Mouse (Mus musculus) liver, embryonic 12.5 days (tissue): ENCODE measurements around the gene Dennd1a. TPM values are rescaled to one million over a fixed set of nuclear protein-coding genes. Genes with fewer than 3 reads are reported as not detected.

Experiments
- ATAC-seq: fragments of 200-750 bp; cut with Nextera tagmentation; 2 replicates; pipeline ENCODE4 v1.8.0; 2017; ENCODE audit warnings: moderate number of reproducible peaks, mild to moderate bottlenecking, moderate library complexity
- H3K27ac ChIP-seq: fragments of 300-500 bp; sonication (generic); 2 replicates; pipeline ENCODE4 v1.5.1; 2016; ENCODE audit warnings: mild to moderate bottlenecking
- H3K27me3 ChIP-seq: fragments of 300-500 bp; sonication (generic); replicated peaks from 2 replicates; pipeline ENCODE4 v1.6.1; 2016; ENCODE audit warnings: mild to moderate bottlenecking, moderate library complexity
- H3K36me3 ChIP-seq: fragments of 300-500 bp; sonication (generic); 2 replicates; pipeline ENCODE4 v1.6.1; 2016; ENCODE audit warnings: mild to moderate bottlenecking, moderate library complexity
- H3K4me1 ChIP-seq: fragments of 300-500 bp; sonication (generic); 2 replicates; pipeline ENCODE4 v1.6.1; 2016
- H3K4me2 ChIP-seq: fragments of 300-500 bp; sonication (generic); 2 replicates; pipeline ENCODE4 v1.6.1; 2016; ENCODE audit warnings: mild to moderate bottlenecking, moderate library complexity
- H3K4me3 ChIP-seq: fragments of 300-500 bp; sonication (generic); 2 replicates; pipeline ENCODE4 v1.5.1; 2016; ENCODE audit warnings: mild to moderate bottlenecking, moderate library complexity
- H3K9ac ChIP-seq: fragments of 300-500 bp; sonication (generic); 2 replicates; pipeline ENCODE4 v1.6.1; 2016; ENCODE audit warnings: mild to moderate bottlenecking, moderate library complexity
- H3K9me3 ChIP-seq: fragments of 300-500 bp; sonication (generic); replicated peaks from 2 replicates; pipeline ENCODE4 v1.6.1; 2016; ENCODE audit warnings: mild to moderate bottlenecking, moderate library complexity
- WGBS: fragments of 180-500 bp; shearing (Covaris S2); methylation state at CpG from one replicate; pipeline ENCODE4 v1.1.7; 2016; ENCODE audit not compliant: insufficient replicate concordance; 5-methylcytosine and 5-hydroxymethylcytosine counted together
- polyA plus RNA-seq: library from polyadenylated mRNA; unstranded; fragments of >200 nt; fragmentation: Nextera tagmentation; extraction: Ambion mirVana; gene quantifications from 2 replicates; pipeline ENCODE4 v1.2.1, GENCODE M21; 2016

Dennd1a gene
- polyA plus RNA-seq, 1 experiment from 2014 or later = 13.3 TPM

GRCm38 (mm10) chr2:37974201-37974600, 313.0 kb downstream of the Dennd1a start:
- H3K27me3 ChIP-seq = no peaks in the 10 kb centered on the region
- ATAC-seq = no peak
- no peaks in the 10 kb centered on the region for H3K9me3 ChIP-seq
- no peak overlapping the region for H3K9ac ChIP-seq
- no peak overlapping the region for H3K27ac ChIP-seq
- peaks cover 6% of the 10 kb centered on the region; the same call in 1 of the 2 replicates for H3K36me3 ChIP-seq
- no peak overlapping the region for H3K4me2 ChIP-seq
- H3K4me1 ChIP-seq = 0 out of 2 replicates have a peak, but pooled peaks cover 5% of the 10 kb centered on the region
- WGBS = 80% methylated on average over 3 of the region's 3 CpGs
- no peak overlapping the region for H3K4me3 ChIP-seq

- Histone ChIP-seq H3K27ac (no peak overlapping the region), H3K4me1 (0 out of 2 replicates have a peak, but pooled peaks cover 5% of the 10 kb centered on the region), H3K4me2 (no peak overlapping the region), H3K27me3 (no peaks in the 10 kb centered on the region), H3K9me3 (no peaks in the 10 kb centered on the region), H3K4me3 (no peak overlapping the region), H3K36me3 (no peaks in the 10 kb centered on the region), H3K9ac (no peak overlapping the region)
- WGBS = 80% methylated on average over 6 of the region's 6 CpGs
- ATAC-seq = no peak
Measured at GRCm38 (mm10) chr2:37972621-37973020, 314.6 kb downstream of the Dennd1a start.

- WGBS = 77% methylated on average over 1 of the region's 1 CpGs
- Histone ChIP-seq H3K9me3 (no peaks in the 10 kb centered on the region), H3K4me2 (no peak overlapping the region), H3K27me3 (no peaks in the 10 kb centered on the region), H3K4me1 (0 out of 2 replicates have a peak, but pooled peaks cover 5% of the 10 kb centered on the region), H3K36me3 (no peaks in the 10 kb centered on the region), H3K9ac (no peak overlapping the region), H3K4me3 (no peak overlapping the region), H3K27ac (no peak overlapping the region)
- ATAC-seq = no peak
Measured at GRCm38 (mm10) chr2:37971726-37972125, 315.5 kb downstream of the Dennd1a start.

GRCm38 (mm10) chr2:37969713-37970485, 317.3 kb downstream of the Dennd1a start:
- H3K27me3 ChIP-seq = no peaks in the 10 kb centered on the region
- no peak overlapping the region for H3K9ac ChIP-seq
- WGBS = 62% methylated on average over 5 of the region's 5 CpGs
- H3K4me2 ChIP-seq = no peak overlapping the region
- H3K9me3 ChIP-seq = no peaks in the 10 kb centered on the region
- no peaks in the 10 kb centered on the region for H3K36me3 ChIP-seq
- H3K27ac ChIP-seq = no peak overlapping the region
- H3K4me1 ChIP-seq = 0 out of 2 replicates have a peak, but pooled peaks cover 5% of the 10 kb centered on the region
- ATAC-seq = no peak
- no peak overlapping the region for H3K4me3 ChIP-seq

GRCm38 (mm10) chr2:37964534-37964933, 322.7 kb downstream of the Dennd1a start:
- ATAC-seq = no peak

GRCm38 (mm10) chr2:37963362-37963761, 323.8 kb downstream of the Dennd1a start:
- peaks cover 10% of the 10 kb centered on the region for H3K36me3 ChIP-seq

More at GRCm38 (mm10) chr2:37964534-37964933, 322.7 kb downstream of the Dennd1a start:
- Histone ChIP-seq H3K4me3 (no peak overlapping the region), H3K36me3 (peaks cover 10% of the 10 kb centered on the region), H3K27ac (no peak overlapping the region), H3K9ac (no peak overlapping the region), H3K9me3 (no peaks in the 10 kb centered on the region), H3K4me2 (no peak overlapping the region), H3K4me1 (peaks cover 9% of the 10 kb centered on the region), H3K27me3 (no peaks in the 10 kb centered on the region)
- WGBS = 93% methylated on average over 4 of the region's 4 CpGs

GRCm38 (mm10) chr2:37948424-37948823, 338.8 kb downstream of the Dennd1a start:
- Histone ChIP-seq H3K36me3 (no peaks in the 10 kb centered on the region), H3K27ac (no peak overlapping the region), H3K9ac (no peak overlapping the region), H3K27me3 (no peaks in the 10 kb centered on the region), H3K4me2 (no peak overlapping the region), H3K4me1 (no peaks in the 10 kb centered on the region), H3K4me3 (no peak overlapping the region), H3K9me3 (no peaks in the 10 kb centered on the region)
- WGBS = 21% methylated on average over 2 of the region's 2 CpGs
- no peak for ATAC-seq

More at GRCm38 (mm10) chr2:37963362-37963761, 323.8 kb downstream of the Dennd1a start:
- peaks cover 9% of the 10 kb centered on the region for H3K4me1 ChIP-seq
- WGBS = 67% methylated on average over 4 of the region's 4 CpGs
- no peak for ATAC-seq
- no peak overlapping the region for H3K4me2 ChIP-seq
- H3K9ac ChIP-seq = no peak overlapping the region
- no peak overlapping the region for H3K4me3 ChIP-seq
- H3K27ac ChIP-seq = no peak overlapping the region
- H3K9me3 ChIP-seq = no peaks in the 10 kb centered on the region
- H3K27me3 ChIP-seq = no peaks in the 10 kb centered on the region

GRCm38 (mm10) chr2:37945598-37946336, 341.4 kb downstream of the Dennd1a start:
- no peaks in the 10 kb centered on the region for H3K36me3 ChIP-seq
- 67% methylated on average over 9 of the region's 9 CpGs for WGBS
- no peaks in the 10 kb centered on the region for H3K4me1 ChIP-seq
- H3K27me3 ChIP-seq = no peaks in the 10 kb centered on the region
- ATAC-seq = no peak
- no peak overlapping the region for H3K9ac ChIP-seq
- no peaks in the 10 kb centered on the region for H3K9me3 ChIP-seq
- no peak overlapping the region for H3K4me2 ChIP-seq
- no peak overlapping the region for H3K4me3 ChIP-seq
- H3K27ac ChIP-seq = no peak overlapping the region

- Histone ChIP-seq H3K27ac (no peak overlapping the region), H3K4me1 (no peaks in the 10 kb centered on the region), H3K4me3 (no peak overlapping the region), H3K27me3 (no peaks in the 10 kb centered on the region), H3K36me3 (no peaks in the 10 kb centered on the region), H3K9ac (no peak overlapping the region), H3K4me2 (no peak overlapping the region), H3K9me3 (no peaks in the 10 kb centered on the region)
- WGBS = 82% methylated on average over 2 of the region's 2 CpGs
- ATAC-seq = no peak
Measured at GRCm38 (mm10) chr2:37942906-37943305, 344.3 kb downstream of the Dennd1a start.

- Histone ChIP-seq H3K4me3 (no peak overlapping the region), H3K4me1 (no peaks in the 10 kb centered on the region), H3K36me3 (peaks cover 4% of the 10 kb centered on the region; the same call in 1 of the 2 replicates), H3K27me3 (no peaks in the 10 kb centered on the region), H3K9me3 (no peaks in the 10 kb centered on the region), H3K27ac (no peak overlapping the region), H3K9ac (no peak overlapping the region), H3K4me2 (no peak overlapping the region)
- no peak for ATAC-seq
Measured at GRCm38 (mm10) chr2:37941741-37942140, 345.4 kb downstream of the Dennd1a start.

- no peak overlapping the region for H3K9ac ChIP-seq
- WGBS = 65% methylated on average over 4 of the region's 4 CpGs
Measured at GRCm38 (mm10) chr2:37940845-37941361, 346.3 kb downstream of the Dennd1a start.

GRCm38 (mm10) chr2:37939997-37940396, 347.2 kb downstream of the Dennd1a start:
- H3K4me3 ChIP-seq = no peak overlapping the region
- H3K27ac ChIP-seq = no peak overlapping the region
- no peaks in the 10 kb centered on the region for H3K9me3 ChIP-seq
- no peaks in the 10 kb centered on the region for H3K27me3 ChIP-seq
- 85% methylated on average over 1 of the region's 1 CpGs for WGBS
- no peak for ATAC-seq
- no peaks in the 10 kb centered on the region for H3K4me1 ChIP-seq
- H3K4me2 ChIP-seq = no peak overlapping the region
- peaks cover 19% of the 10 kb centered on the region for H3K36me3 ChIP-seq
- no peak overlapping the region for H3K9ac ChIP-seq

More at GRCm38 (mm10) chr2:37940845-37941361, 346.3 kb downstream of the Dennd1a start:
- ATAC-seq = no peak
- no peaks in the 10 kb centered on the region for H3K4me1 ChIP-seq
- no peaks in the 10 kb centered on the region for H3K27me3 ChIP-seq
- no peaks in the 10 kb centered on the region for H3K9me3 ChIP-seq
- H3K36me3 ChIP-seq = peaks cover 12% of the 10 kb centered on the region
- no peak overlapping the region for H3K4me2 ChIP-seq
- no peak overlapping the region for H3K27ac ChIP-seq
- H3K4me3 ChIP-seq = no peak overlapping the region
